Mouse (Mus musculus): ENCODE data around the gene Gas2l1.

The Gas2l1 gene

GRCm38 (mm10) chr11:5064282-5065055, 658 bp downstream of the Gas2l1 start:
- no peak for DNase-seq (ENCODE audit: low spot score)

- no peak for DNase-seq (ENCODE audit: low spot score)
These were observed 1.4 kb downstream of the Gas2l1 start for GRCm38 (mm10) chr11:5063561-5064281.

GRCm38 (mm10) chr11:5062860-5063505, 2.1 kb downstream of the Gas2l1 start:
- no peak for DNase-seq (ENCODE audit: low spot score)

GRCm38 (mm10) chr11:5062326-5062725, 2.8 kb downstream of the Gas2l1 start:
- DNase-seq (ENCODE audit: low spot score) = no peak

- peak; percentile 85 for DNase-seq (ENCODE audit: low spot score)
These were observed 3.6 kb downstream of the Gas2l1 start for GRCm38 (mm10) chr11:5061413-5062139.

- no peak for DNase-seq (ENCODE audit: low spot score)
These were observed 4.2 kb downstream of the Gas2l1 start for GRCm38 (mm10) chr11:5060756-5061412.

GRCm38 (mm10) chr11:5059704-5060156, 5.4 kb downstream of the Gas2l1 start:
- DNase-seq (ENCODE audit: low spot score) = no peak

GRCm38 (mm10) chr11:5059230-5059629, 5.9 kb downstream of the Gas2l1 start:
- DNase-seq (ENCODE audit: low spot score) = no peak

- DNase-seq (ENCODE audit: low spot score) = no peak
These were observed 6.3 kb downstream of the Gas2l1 start for GRCm38 (mm10) chr11:5058783-5059182.

GRCm38 (mm10) chr11:5057856-5058641, 7.1 kb downstream of the Gas2l1 start, which contains the start of gene Rasl10a:
Rasl10a (plus strand) TSS chr11:5058128.
- no peak for DNase-seq (ENCODE audit: low spot score)

GRCm38 (mm10) chr11:5057541-5057855, 7.6 kb downstream of the Gas2l1 start:
- no peak for DNase-seq (ENCODE audit: low spot score)

- no peak for DNase-seq (ENCODE audit: low spot score)
These were observed 8.1 kb downstream of the Gas2l1 start for GRCm38 (mm10) chr11:5057064-5057463.

- no peak for DNase-seq (ENCODE audit: low spot score)
These were observed 8.9 kb downstream of the Gas2l1 start for GRCm38 (mm10) chr11:5055945-5056938.

- DNase-seq (ENCODE audit: low spot score) = no peak
These were observed 10.3 kb downstream of the Gas2l1 start for GRCm38 (mm10) chr11:5054874-5055273.

GRCm38 (mm10) chr11:5054151-5054550, 11.0 kb downstream of the Gas2l1 start:
- DNase-seq (ENCODE audit: low spot score) = no peak

GRCm38 (mm10) chr11:5052200-5052854, 12.8 kb downstream of the Gas2l1 start:
- no peak for DNase-seq (ENCODE audit: low spot score)

- DNase-seq (ENCODE audit: low spot score) = no peak
These were observed 13.5 kb downstream of the Gas2l1 start for GRCm38 (mm10) chr11:5051629-5052028.

- DNase-seq (ENCODE audit: low spot score) = no peak
These were observed 18.7 kb downstream of the Gas2l1 start for GRCm38 (mm10) chr11:5046321-5046926.

Data from urinary bladder, postnatal 10 days (tissue).